Comparison of ENCODE assay signal across 8 mouse cellular contexts in genomic region chr1:143640650-143641407, GRCm38 (mm10). TPM values are rescaled to one million over a fixed set of nuclear protein-coding genes. Genes with fewer than 3 reads are reported as not detected.
DNase-seq lines count a peak whose midpoint lies in the region; ATAC-seq lines count a peak whose summit lies in the region.

TSS of gene B3galt2 (plus strand) at chr1:143640664.

- H3K9me3 ChIP-seq in forebrain, embryonic 13.5 days (replicated peaks): no peaks in the 10 kb centered on the region
- no peaks in the 10 kb centered on the region for H3K9me3 ChIP-seq in intestine, embryonic 14.5 days (ENCODE audit: control insufficient read depth, low read length)

- peaks cover 13% of the 10 kb centered on the region for H3K4me1 ChIP-seq in forebrain, embryonic 13.5 days
- no peaks in the 10 kb centered on the region for H3K4me1 ChIP-seq in intestine, embryonic 14.5 days (replicated peaks; ENCODE audit: control insufficient read depth, insufficient read depth, low read length)

- peaks cover under 1% of the 10 kb centered on the region; the same call in 1 of the 2 replicates for H3K36me3 ChIP-seq in forebrain, embryonic 13.5 days (ENCODE audit: poor library complexity, severe bottlenecking)
- H3K36me3 ChIP-seq in intestine, embryonic 14.5 days (ENCODE audit: control insufficient read depth, insufficient read depth, low read length): no peaks in the 10 kb centered on the region
- no peaks in the 10 kb centered on the region; the same call in 1 of the 2 replicates for H3K36me3 ChIP-seq in macrophage (ENCODE audit: inconsistent target)

- peak within 1 kb of the TSS; percentile 61 for H3K4me2 ChIP-seq in forebrain, embryonic 13.5 days
- H3K4me2 ChIP-seq in intestine, embryonic 14.5 days (ENCODE audit: low read length): peak within 1 kb of the TSS; percentile 18

- H3K27me3 ChIP-seq in forebrain, embryonic 13.5 days: no peaks in the 10 kb centered on the region
- H3K27me3 ChIP-seq in intestine, embryonic 14.5 days (replicated peaks; ENCODE audit: control insufficient read depth, insufficient read depth, low read length): no peaks in the 10 kb centered on the region

- ATAC-seq in forebrain, embryonic 13.5 days: peak; percentile 95
- ATAC-seq in intestine, embryonic 14.5 days (replicated peaks; ENCODE audit: low FRiP score, low TSS enrichment, low read depth): no peak

- peak; percentile 33 for DNase-seq in embryo, embryonic 11 days
- no peak for DNase-seq in embryo, embryonic 9.5 days (ENCODE audit: extremely low spot score)
- DNase-seq in adrenal gland, adult 8-10 months: peak; percentile 34
- peak; percentile 60 for DNase-seq in intestine, embryonic 14.5 days (ENCODE audit: low spot score)
- DNase-seq in right cerebral cortex, postnatal 25 days: peak; percentile 68
- DNase-seq in spleen, adult 18-20 months: no peak

- peak within 1 kb of the TSS; percentile 70 for H3K9ac ChIP-seq in forebrain, embryonic 13.5 days
- H3K9ac ChIP-seq in intestine, embryonic 14.5 days (ENCODE audit: low read length): no peak within 1 kb of the TSS

- H3K79me2 ChIP-seq in macrophage (ENCODE audit: inconsistent target): peaks cover 9% of the 10 kb centered on the region; the same call in 1 of the 2 replicates

- H3K4me3 ChIP-seq in forebrain, embryonic 13.5 days: peak within 1 kb of the TSS; percentile 48
- H3K4me3 ChIP-seq in intestine, embryonic 14.5 days (ENCODE audit: low read depth, low read length): no peak within 1 kb of the TSS
- peak within 1 kb of the TSS; percentile 7; the same call in 1 of the 2 replicates for H3K4me3 ChIP-seq in macrophage (ENCODE audit: inconsistent target)

- WGBS in forebrain, embryonic 13.5 days: 19% methylated on average over 15 of the region's 15 CpGs
- WGBS in intestine, embryonic 14.5 days: 56% methylated on average over 15 of the region's 15 CpGs
- 47% methylated on average over 15 of the region's 15 CpGs for WGBS in macrophage (ENCODE audit: missing documents)

- H3K27ac ChIP-seq in forebrain, embryonic 13.5 days: peak within 1 kb of the TSS; percentile 95
- peak within 1 kb of the TSS; percentile 34; the same call in 1 of the 2 replicates for H3K27ac ChIP-seq in intestine, embryonic 14.5 days (ENCODE audit: low read depth)
- no peak within 1 kb of the TSS for H3K27ac ChIP-seq in macrophage

RNA-seq across cellular contexts. Expression of gene B3galt2, which starts in this region (rescaled TPM):
- total RNA-seq in adrenal gland, adult 8-10 months (2022): 10 to 100 TPM in 1 of 4 experiments, 1 to 10 TPM in 3; 5.3 to 10.2 (median 7.0) TPM
- 3.2 and 3.5 TPM in 2 replicates for polyA plus RNA-seq in forebrain, embryonic 13.5 days (2015; fragmentation: Nextera tagmentation; extraction: Ambion mirVana)
- 0.43 and 0.52 TPM in 2 replicates for polyA plus RNA-seq in intestine, embryonic 14.5 days (2014; fragmentation: Nextera tagmentation; extraction: Ambion mirVana)
- total RNA-seq in macrophage (2018; cell fraction: chromatin; rRNA removed): under 1 TPM in 7 of 26 experiments, not detected in 19; 0.04 to 0.11 (median 0.07) TPM
- total RNA-seq in macrophage (2018; cell fraction: cytosol; rRNA removed): under 1 TPM in 7 of 26 experiments, not detected in 19; under 0.01 to 0.03 (median under 0.01) TPM
- total RNA-seq in macrophage (2018; cell fraction: nucleus; rRNA removed): under 1 TPM in 3 of 26 experiments, not detected in 23; 0.07 to 0.09 (median 0.07) TPM
- not detected in 3 replicates for polyA plus RNA-seq in macrophage (2018)

Comparison
In these comparisons a context has a peak if more than half of its experiments do, and no peak if none do; other contexts are left out.
1. DNase-seq: peak in embryo, embryonic 11 days (single experiment), adrenal gland, adult 8-10 months (single experiment) and right cerebral cortex, postnatal 25 days (single experiment); none in embryo, embryonic 9.5 days (single experiment) and spleen, adult 18-20 months (0 of 2).
2. Peak in DNase-seq, H3K27ac ChIP-seq and H3K4me2 ChIP-seq in intestine, embryonic 14.5 days; RNA of the gene not detected or under 1 TPM.